Mouse (Mus musculus): ENCODE measurements at regions not wholly inside any gene's neighbourhood (a gene's known extent, or its start where the extent isn't known, plus 50 kb on each side); places are given as distances from the start of the nearest gene placed in this dataset.

DNA sequence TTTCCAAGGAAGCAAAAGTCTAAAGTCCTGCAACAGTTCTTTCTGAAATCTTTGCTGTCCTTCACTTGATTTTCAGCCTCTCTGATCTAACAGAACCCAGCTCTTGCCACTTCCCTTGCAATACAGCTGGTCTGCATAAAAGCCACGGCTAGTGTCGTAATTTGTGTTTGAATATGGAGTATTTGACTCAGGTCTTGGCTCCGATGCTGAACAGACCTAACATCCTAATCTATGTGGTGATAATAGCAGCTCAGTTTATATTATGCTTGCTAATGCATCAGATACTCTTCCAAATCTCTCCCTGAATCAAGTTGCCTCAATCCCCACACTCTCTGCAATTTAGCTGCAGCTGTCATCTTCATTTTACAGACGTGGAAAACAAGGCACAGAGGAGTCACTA is 109.5 kb upstream of the Nphp3 start:
- no peak for TF ChIP-seq CTCF (conservative IDR thresholded peaks at IDR 0.05 in 1 of 2, IDR thresholded peaks at IDR 0.05 in 1 of 2; ENCODE audit: low read depth in 2 of 2, low read length in 2 of 2)
- TF ChIP-seq CHD1 (IDR thresholded peaks at IDR 0.05; ENCODE audit: low read depth, low read length) = no peak
- no peak for TF ChIP-seq MAFK (IDR thresholded peaks at IDR 0.05; ENCODE audit: insufficient replicate concordance, low read length)
